30 mouse cellular contexts compared by ENCODE assay signal in the genomic region with DNA sequence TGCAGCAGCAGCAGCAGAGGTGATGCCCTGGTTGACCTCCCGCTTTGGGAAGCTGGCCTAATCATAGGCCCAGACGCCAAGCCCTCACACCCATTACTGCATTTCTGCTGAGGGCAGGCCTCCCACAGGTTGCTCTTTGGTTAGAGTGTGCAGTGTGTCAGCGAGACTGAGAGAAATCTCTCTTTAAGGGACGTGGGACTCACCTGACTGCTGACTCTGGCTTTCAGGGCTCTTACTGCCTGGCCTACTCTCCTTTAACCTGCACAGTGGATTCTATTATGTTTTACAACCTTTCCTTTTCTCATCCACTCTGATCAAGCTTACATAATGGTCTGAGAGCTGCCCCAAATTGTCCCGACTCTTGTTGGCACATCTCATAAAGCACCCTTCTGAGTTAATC.
DNase-seq lines count a peak whose midpoint lies in the region; ATAC-seq lines count a peak whose summit lies in the region.
"Had no signal": no experiment of that assay in that cellular context is flagged by ENCODE, and none has a peak within 500 bp of the region (broad histone marks: within the 10 kb centered on the region; RNA-seq: fewer than 3 reads in every experiment).

No protein-coding gene starts in this region.

- no peak for ATAC-seq in hindbrain, embryonic 12.5 days (ENCODE audit: low FRiP score)
- ATAC-seq in midbrain, embryonic 15.5 days (replicated peaks) = peak; percentile 71
- ATAC-seq in midbrain, embryonic 16.5 days = no peak
- ATAC-seq: activated CD4-positive, CD25-positive, alpha-beta regulatory T cell, adult 4 months; CD4-positive, CD25-positive, alpha-beta regulatory T cell, adult 4 months; forebrain, embryonic 14.5 days; forebrain, embryonic 16.5 days; Patski had no signal

- WGBS in hindbrain, embryonic 12.5 days = 52% methylated on average over 5 of the region's 5 CpGs
- 55% methylated on average over 5 of the region's 5 CpGs for WGBS in hindbrain, embryonic 10.5 days
- 45% methylated on average over 5 of the region's 5 CpGs for WGBS in midbrain, embryonic 15.5 days
- WGBS in midbrain, embryonic 16.5 days = 36% methylated on average over 5 of the region's 5 CpGs

- no peak overlapping the region for H3K4me2 ChIP-seq in hindbrain, embryonic 12.5 days (replicated peaks)
- H3K4me2 ChIP-seq in midbrain, embryonic 15.5 days = no peak overlapping the region
- H3K4me2 ChIP-seq in midbrain, embryonic 16.5 days (ENCODE audit: low read length) = no peak overlapping the region
- H3K4me2 ChIP-seq: embryonic facial prominence, embryonic 13.5 days; embryonic facial prominence, embryonic 15.5 days; forebrain, embryonic 12.5 days had no signal

- H3K36me3 ChIP-seq in hindbrain, embryonic 12.5 days = no peaks in the 10 kb centered on the region
- H3K36me3 ChIP-seq in hindbrain, embryonic 10.5 days = no peaks in the 10 kb centered on the region
- no peaks in the 10 kb centered on the region for H3K36me3 ChIP-seq in midbrain, embryonic 15.5 days (replicated peaks)
- H3K36me3 ChIP-seq in midbrain, embryonic 16.5 days (ENCODE audit: control insufficient read depth, insufficient read depth, low read length) = no peaks in the 10 kb centered on the region
- H3K36me3 ChIP-seq: embryonic facial prominence, embryonic 13.5 days; embryonic facial prominence, embryonic 15.5 days; forebrain, embryonic 10.5 days; forebrain, embryonic 12.5 days; G1E had no signal

- H3K4me1 ChIP-seq in hindbrain, embryonic 12.5 days = no peaks in the 10 kb centered on the region
- H3K4me1 ChIP-seq in hindbrain, embryonic 10.5 days (replicated peaks) = 0 out of 2 replicates have a peak, but pooled peaks cover 6% of the 10 kb centered on the region
- no peaks in the 10 kb centered on the region for H3K4me1 ChIP-seq in midbrain, embryonic 15.5 days
- H3K4me1 ChIP-seq in midbrain, embryonic 16.5 days (ENCODE audit: control insufficient read depth, insufficient read depth, low read length) = no peaks in the 10 kb centered on the region; the same call in 1 of the 2 replicates
- H3K4me1 ChIP-seq: embryonic facial prominence, embryonic 13.5 days; embryonic facial prominence, embryonic 15.5 days; forebrain, embryonic 12.5 days had no signal

- H3K4me3 ChIP-seq in hindbrain, embryonic 12.5 days = no peak overlapping the region
- H3K4me3 ChIP-seq in hindbrain, embryonic 10.5 days = no peak overlapping the region
- no peak overlapping the region for H3K4me3 ChIP-seq in midbrain, embryonic 15.5 days
- no peak overlapping the region for H3K4me3 ChIP-seq in midbrain, embryonic 16.5 days (ENCODE audit: low read depth, low read length)
- H3K4me3 ChIP-seq: embryonic facial prominence, embryonic 13.5 days; embryonic facial prominence, embryonic 15.5 days; erythroblast, embryonic 14.5 days; forebrain, embryonic 10.5 days; forebrain, embryonic 12.5 days had no signal

- H3K9ac ChIP-seq in hindbrain, embryonic 12.5 days = no peak overlapping the region
- H3K9ac ChIP-seq in midbrain, embryonic 15.5 days = no peak overlapping the region
- H3K9ac ChIP-seq in midbrain, embryonic 16.5 days (ENCODE audit: low read depth, low read length) = no peak overlapping the region
- H3K9ac ChIP-seq: embryonic facial prominence, embryonic 13.5 days; embryonic facial prominence, embryonic 15.5 days; forebrain, embryonic 12.5 days had no signal

- peak; percentile 7 for DNase-seq in embryo, embryonic 11 days
- DNase-seq in embryo, embryonic 10 days (ENCODE audit: low spot score) = no peak
- no peak for DNase-seq in hindbrain, embryonic 10.5 days (ENCODE audit: low spot score)
- DNase-seq in retina, embryonic 14.5 days (ENCODE audit: low spot score) = peak; percentile 7
- no peak for DNase-seq in retina, postnatal 1 day
- DNase-seq: adrenal gland, adult 8-10 months; adrenal gland, postnatal 14 days; adrenal gland, postnatal 36 days; B cell, adult 2 months; cerebellum, adult 11 months; cerebellum, adult 18-20 months; cerebellum, adult 8-10 months; cerebellum, adult 9-11 months; cerebellum, postnatal 14 days; cerebellum, postnatal 36 days had no signal

- H3K27me3 ChIP-seq in hindbrain, embryonic 12.5 days = no peaks in the 10 kb centered on the region
- no peaks in the 10 kb centered on the region for H3K27me3 ChIP-seq in hindbrain, embryonic 10.5 days (ENCODE audit: insufficient read depth, poor library complexity, severe bottlenecking)
- H3K27me3 ChIP-seq in midbrain, embryonic 15.5 days (replicated peaks) = no peaks in the 10 kb centered on the region
- no peaks in the 10 kb centered on the region for H3K27me3 ChIP-seq in midbrain, embryonic 16.5 days (ENCODE audit: control insufficient read depth, insufficient read depth, low read depth, low read length)
- H3K27me3 ChIP-seq: CH12.LX; embryonic facial prominence, embryonic 13.5 days; embryonic facial prominence, embryonic 15.5 days; forebrain, embryonic 12.5 days had no signal

- 0 out of 2 replicates have a peak overlapping the region, but pooled peaks have one; percentile 25 for H3K27ac ChIP-seq in hindbrain, embryonic 12.5 days
- no peak overlapping the region for H3K27ac ChIP-seq in hindbrain, embryonic 10.5 days
- no peak overlapping the region for H3K27ac ChIP-seq in midbrain, embryonic 15.5 days
- no peak overlapping the region; the same call in 1 of the 2 replicates for H3K27ac ChIP-seq in midbrain, embryonic 16.5 days (ENCODE audit: low read length)
- H3K27ac ChIP-seq: embryonic facial prominence, embryonic 13.5 days; embryonic facial prominence, embryonic 15.5 days; forebrain, embryonic 10.5 days; forebrain, embryonic 12.5 days had no signal

- H3K9me3 ChIP-seq in hindbrain, embryonic 12.5 days (replicated peaks) = no peaks in the 10 kb centered on the region
- H3K9me3 ChIP-seq in hindbrain, embryonic 10.5 days = no peaks in the 10 kb centered on the region
- no peaks in the 10 kb centered on the region for H3K9me3 ChIP-seq in midbrain, embryonic 15.5 days
- no peaks in the 10 kb centered on the region for H3K9me3 ChIP-seq in midbrain, embryonic 16.5 days (replicated peaks; ENCODE audit: control insufficient read depth, low read length, poor library complexity, severe bottlenecking)
- H3K9me3 ChIP-seq: embryonic facial prominence, embryonic 13.5 days; embryonic facial prominence, embryonic 15.5 days; forebrain, embryonic 10.5 days; forebrain, embryonic 12.5 days had no signal

Comparison
In these comparisons a context has a peak if more than half of its experiments do, and no peak if none do; other contexts are left out.
1. DNase-seq: peak in embryo, embryonic 11 days (single experiment) and retina, embryonic 14.5 days (single experiment); none in embryo, embryonic 10 days (single experiment), hindbrain, embryonic 10.5 days (single experiment) and retina, postnatal 1 day (single experiment).